Mouse (Mus musculus) forebrain, embryonic 11.5 days (tissue): ENCODE results near the gene Bbs10. TPM values are rescaled to one million over a fixed set of nuclear protein-coding genes. Genes with fewer than 3 reads are reported as not detected.

Source experiments
- ATAC-seq: fragments of 200-750 bp; cut with Nextera tagmentation; replicated peaks from 2 replicates; pipeline ENCODE4 v1.8.0; 2017; ENCODE audit warnings: moderate TSS enrichment; ENCODE audit not compliant: low FRiP score
- DNase-seq: peaks from one replicate; pipeline ENCODE4 v3.0.0-alpha.2; 2017; ENCODE audit warnings: low spot score
- H3K27ac ChIP-seq: fragments of 300-500 bp; sonication (generic); 2 replicates; pipeline ENCODE4 v1.5.1; 2014; ENCODE audit warnings: low read depth, low read length
- H3K27me3 ChIP-seq: fragments of 300-500 bp; sonication (generic); 2 replicates; pipeline ENCODE4 v1.6.1; 2014; ENCODE audit warnings: mild to moderate bottlenecking, low read length, mixed read lengths; ENCODE audit not compliant: control insufficient read depth, insufficient read depth
- H3K36me3 ChIP-seq: fragments of 300-500 bp; sonication (generic); 2 replicates; pipeline ENCODE4 v1.6.1; 2014; ENCODE audit warnings: mild to moderate bottlenecking, low read length, moderate library complexity, mixed read lengths; ENCODE audit not compliant: control insufficient read depth, insufficient read depth
- H3K4me1 ChIP-seq: fragments of 300-500 bp; sonication (generic); replicated peaks from 2 replicates; pipeline ENCODE4 v1.6.1; 2014; ENCODE audit warnings: low read length, mixed read lengths; ENCODE audit not compliant: control insufficient read depth, insufficient read depth
- H3K4me2 ChIP-seq: fragments of 300-500 bp; sonication (generic); 2 replicates; pipeline ENCODE4 v1.6.1; 2014; ENCODE audit warnings: low read depth, mild to moderate bottlenecking, low read length, moderate library complexity, mixed read lengths; ENCODE audit not compliant: severe bottlenecking
- H3K4me3 ChIP-seq: fragments of 300-500 bp; sonication (generic); 2 replicates; pipeline ENCODE4 v1.5.1; 2014; ENCODE audit warnings: low read depth, low read length
- H3K9ac ChIP-seq: fragments of 300-500 bp; sonication (generic); 2 replicates; pipeline ENCODE4 v1.6.1; 2014; ENCODE audit warnings: low read length
- H3K9me3 ChIP-seq: fragments of 300-500 bp; sonication (generic); 2 replicates; pipeline ENCODE4 v1.6.1; 2016; ENCODE audit warnings: low read length, mixed read lengths; ENCODE audit not compliant: control insufficient read depth
- WGBS: fragments of 180-500 bp; shearing (Covaris S2); extraction: QIAGEN DNeasy Blood & Tissue Kit; methylation state at CpG from one replicate; pipeline ENCODE4 v1.1.7; 2014; 5-methylcytosine and 5-hydroxymethylcytosine counted together
- polyA plus RNA-seq: library from polyadenylated mRNA; unstranded; fragments of >200 nt; fragmentation: Nextera tagmentation; extraction: Ambion mirVana; gene quantifications from 2 replicates; pipeline ENCODE4 v1.2.1, GENCODE M21; 2014

The Bbs10 gene
- polyA plus RNA-seq, 1 experiment from 2014 or later = 9.5 TPM

DNA sequence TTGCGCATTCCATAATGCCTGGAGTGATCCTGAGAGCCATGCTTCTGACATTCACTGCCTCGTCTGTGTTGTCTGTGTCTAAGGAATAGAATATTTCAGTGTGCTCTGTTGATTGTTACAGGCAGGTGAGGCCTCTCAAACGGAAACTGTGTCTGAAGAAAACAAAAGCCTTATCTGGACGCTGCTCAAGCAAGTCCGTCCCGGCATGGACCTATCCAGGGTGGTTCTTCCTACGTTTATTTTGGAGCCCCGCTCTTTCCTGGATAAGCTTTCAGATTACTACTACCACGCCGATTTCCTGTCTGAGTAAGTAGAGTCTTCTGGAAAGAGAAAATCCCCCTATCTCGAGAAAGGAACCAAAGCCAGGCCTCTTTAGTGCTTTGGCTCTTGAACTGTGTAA lies 25.6 kb upstream of the Bbs10 start:
- ATAC-seq = no peak
- 84% methylated on average over 11 of the region's 11 CpGs for WGBS
- H3K9ac ChIP-seq = no peak overlapping the region
- DNase-seq = no peak
- no peaks in the 10 kb centered on the region; the same call in 1 of the 2 replicates for H3K36me3 ChIP-seq
- H3K9me3 ChIP-seq = no peaks in the 10 kb centered on the region
- H3K27me3 ChIP-seq = no peaks in the 10 kb centered on the region
- H3K4me3 ChIP-seq = no peak overlapping the region
- H3K4me1 ChIP-seq = 0 out of 2 replicates have a peak, but pooled peaks cover 3% of the 10 kb centered on the region
- no peak overlapping the region for H3K27ac ChIP-seq
- H3K4me2 ChIP-seq = no peak overlapping the region

DNA sequence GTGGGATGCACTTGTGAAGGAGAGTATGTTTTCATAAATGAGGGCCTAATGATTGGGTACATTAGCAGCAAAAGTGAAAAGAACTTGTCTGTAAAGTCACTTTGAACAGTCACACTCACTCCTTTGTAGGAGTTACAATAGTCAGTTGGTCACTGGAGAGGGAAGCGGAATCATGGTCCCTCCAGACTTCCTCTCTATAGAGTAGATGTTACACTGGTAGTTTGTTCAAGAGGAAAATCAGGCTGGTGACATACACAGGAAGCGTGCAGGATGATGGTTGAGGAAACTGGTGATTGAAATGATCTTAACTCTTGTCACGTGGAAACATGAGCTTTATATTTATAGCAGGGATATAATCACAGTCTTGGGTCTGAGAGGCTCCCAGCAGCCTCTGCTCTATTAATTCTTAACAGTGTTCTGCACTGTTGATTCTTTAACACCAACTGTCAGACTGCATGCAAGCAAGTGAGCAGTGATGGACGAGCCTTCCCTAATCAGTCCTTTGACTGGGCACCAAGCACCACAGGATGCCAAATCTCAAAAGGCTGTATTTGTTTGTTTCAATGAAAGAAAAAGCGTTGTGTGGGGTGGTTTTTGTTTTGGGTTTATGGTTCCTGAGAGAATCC lies 24.9 kb upstream of the Bbs10 start:
- no peak for DNase-seq

DNA sequence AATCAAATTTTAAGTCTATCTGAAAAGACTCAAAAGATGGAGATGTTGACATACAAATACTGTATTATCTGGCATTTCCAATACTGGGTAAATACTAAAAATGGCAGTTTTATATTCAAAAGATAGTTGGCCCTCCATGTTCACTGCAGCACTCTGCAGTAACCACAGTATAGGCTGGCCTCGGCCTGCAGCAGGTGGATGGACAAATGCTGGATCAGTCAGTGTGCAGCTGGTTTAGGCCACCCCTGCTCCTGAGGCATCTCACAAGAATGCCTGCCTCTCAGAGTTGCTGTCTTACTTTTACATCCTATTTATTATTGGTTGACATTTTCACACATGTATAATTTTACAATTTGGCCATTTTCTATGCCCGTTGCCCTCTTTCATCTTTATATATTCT lies 22.7 kb upstream of the Bbs10 start:
- Histone ChIP-seq H3K4me1 (0 out of 2 replicates have a peak, but pooled peaks cover 3% of the 10 kb centered on the region), H3K4me3 (no peak overlapping the region), H3K9ac (no peak overlapping the region), H3K27me3 (no peaks in the 10 kb centered on the region), H3K4me2 (no peak overlapping the region), H3K9me3 (no peaks in the 10 kb centered on the region), H3K36me3 (no peaks in the 10 kb centered on the region; the same call in 1 of the 2 replicates), H3K27ac (no peak overlapping the region)
- 87% methylated on average over 2 of the region's 2 CpGs for WGBS
- DNase-seq = no peak
- no peak for ATAC-seq

More for the DNA sequence above, 24.9 kb upstream of the Bbs10 start:
- H3K36me3 ChIP-seq = no peaks in the 10 kb centered on the region; the same call in 1 of the 2 replicates
- no peak overlapping the region for H3K4me2 ChIP-seq
- 0 out of 2 replicates have a peak, but pooled peaks cover 3% of the 10 kb centered on the region for H3K4me1 ChIP-seq
- H3K27me3 ChIP-seq = no peaks in the 10 kb centered on the region
- H3K9me3 ChIP-seq = no peaks in the 10 kb centered on the region
- peak; percentile 60; the same call in 1 of the 2 replicates for ATAC-seq
- no peak overlapping the region for H3K9ac ChIP-seq
- H3K27ac ChIP-seq = no peak overlapping the region; the same call in 1 of the 2 replicates
- H3K4me3 ChIP-seq = no peak overlapping the region
- WGBS = 29% methylated on average over 5 of the region's 5 CpGs

DNA sequence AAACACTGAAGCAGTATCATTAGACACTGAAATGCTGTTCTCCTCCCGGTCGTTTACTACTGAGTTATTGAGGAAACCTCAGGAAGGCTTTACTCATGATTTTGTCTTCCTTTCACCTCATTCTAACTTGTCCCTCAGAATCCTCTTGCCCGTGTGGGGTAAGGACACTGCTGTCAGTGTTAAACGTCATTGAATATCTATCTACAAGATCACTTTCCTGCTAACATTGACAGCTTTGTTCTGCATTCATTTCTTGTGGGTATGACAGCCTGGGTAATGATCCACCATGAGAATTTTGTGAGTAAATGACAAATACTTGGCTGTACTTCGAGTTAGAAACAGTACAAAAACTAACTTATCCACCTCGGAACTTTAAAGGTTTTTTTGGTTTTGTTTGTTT lies 848 bp upstream of the Bbs10 start:
- Histone ChIP-seq H3K9me3 (no peaks in the 10 kb centered on the region), H3K27ac (no peak overlapping the region), H3K4me2 (peak overlapping the region; percentile 59; the same call in 1 of the 2 replicates), H3K4me3 (peak overlapping the region; percentile 70; the same call in 1 of the 2 replicates), H3K4me1 (no peaks in the 10 kb centered on the region; the same call in 1 of the 2 replicates), H3K27me3 (no peaks in the 10 kb centered on the region), H3K36me3 (no peaks in the 10 kb centered on the region), H3K9ac (peak overlapping the region; percentile 71; the same call in 1 of the 2 replicates)
- ATAC-seq = no peak
- no peak for DNase-seq
- 49% methylated on average over 6 of the region's 6 CpGs for WGBS

DNA sequence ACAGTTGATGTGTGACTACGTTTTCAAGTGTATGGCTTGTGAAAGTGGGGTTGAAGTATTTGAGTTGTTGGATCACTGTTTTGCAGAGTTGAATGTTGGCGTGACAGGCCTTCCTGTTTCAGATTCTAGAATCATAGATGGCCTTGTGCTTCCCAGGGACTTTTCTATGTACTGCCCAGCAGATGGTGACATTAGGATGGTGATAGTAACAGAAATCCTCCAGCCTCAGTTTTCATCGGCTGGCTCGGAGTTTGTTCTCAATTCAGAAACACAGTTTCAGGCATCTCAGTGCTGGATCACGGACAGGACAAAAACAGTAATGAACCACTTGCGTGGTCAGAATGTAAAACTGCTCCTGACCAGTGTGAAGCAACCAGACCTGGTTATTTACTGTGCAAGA lies 1.1 kb downstream of the Bbs10 start:
- DNase-seq = no peak
- 93% methylated on average over 6 of the region's 6 CpGs for WGBS
- H3K4me2 ChIP-seq = no peak overlapping the region
- no peaks in the 10 kb centered on the region for H3K27me3 ChIP-seq
- H3K4me1 ChIP-seq = no peaks in the 10 kb centered on the region; the same call in 1 of the 2 replicates
- no peaks in the 10 kb centered on the region for H3K36me3 ChIP-seq
- no peak overlapping the region for H3K27ac ChIP-seq
- H3K9ac ChIP-seq = no peak overlapping the region
- no peak overlapping the region for H3K4me3 ChIP-seq
- H3K9me3 ChIP-seq = no peaks in the 10 kb centered on the region
- no peak for ATAC-seq

DNA sequence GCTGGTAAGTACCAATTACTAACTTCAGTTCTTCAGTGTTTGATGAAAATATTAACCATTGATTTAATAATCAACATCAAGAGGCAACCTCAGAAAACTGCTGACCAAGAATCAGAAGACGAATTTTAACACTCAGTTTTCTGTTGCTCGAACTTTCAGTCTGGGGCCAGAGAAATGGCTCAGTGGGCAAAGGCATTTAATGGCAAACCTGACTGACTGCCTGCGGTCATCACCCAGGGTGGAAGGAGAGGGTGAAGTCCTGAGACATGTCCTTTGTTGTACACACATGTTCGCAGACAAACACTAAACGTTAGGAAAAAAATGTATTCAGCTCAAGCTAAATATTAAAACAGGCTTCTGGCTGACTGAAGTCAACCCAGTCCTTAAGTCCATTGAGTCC lies 2.6 kb downstream of the Bbs10 start:
- H3K9ac ChIP-seq = no peak overlapping the region
- H3K4me3 ChIP-seq = no peak overlapping the region
- no peaks in the 10 kb centered on the region for H3K27me3 ChIP-seq
- no peaks in the 10 kb centered on the region for H3K9me3 ChIP-seq
- DNase-seq (no peak), ATAC-seq (no peak)
- no peak overlapping the region for H3K27ac ChIP-seq
- H3K36me3 ChIP-seq = no peaks in the 10 kb centered on the region
- H3K4me1 ChIP-seq = no peaks in the 10 kb centered on the region; the same call in 1 of the 2 replicates
- 92% methylated on average over 5 of the region's 5 CpGs for WGBS
- H3K4me2 ChIP-seq = no peak overlapping the region

DNA sequence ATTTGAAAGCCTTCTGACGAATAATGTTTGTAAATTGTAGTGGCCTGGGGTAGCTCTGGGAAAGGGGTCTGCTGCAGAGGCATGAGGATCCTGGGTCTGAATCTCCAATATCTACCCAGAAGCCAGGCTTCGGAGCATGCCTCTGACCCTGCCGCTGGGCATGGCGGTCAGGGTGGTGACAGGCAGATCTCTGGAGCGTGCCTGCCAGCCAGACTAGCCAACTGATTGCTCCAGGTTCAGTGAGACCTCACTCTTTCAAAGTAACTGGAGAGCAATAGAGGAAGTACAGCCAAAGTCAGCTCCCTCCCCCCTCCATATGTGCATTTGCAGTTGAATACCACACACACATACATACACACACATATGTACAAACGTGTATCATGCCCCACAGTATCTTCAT lies 4.0 kb downstream of the Bbs10 start:
- H3K27ac ChIP-seq = no peak overlapping the region
- no peaks in the 10 kb centered on the region for H3K27me3 ChIP-seq
- H3K4me1 ChIP-seq = no peaks in the 10 kb centered on the region; the same call in 1 of the 2 replicates
- ATAC-seq (no peak), DNase-seq (no peak)
- H3K9ac ChIP-seq = no peak overlapping the region
- no peak overlapping the region for H3K4me2 ChIP-seq
- no peaks in the 10 kb centered on the region for H3K9me3 ChIP-seq
- H3K36me3 ChIP-seq = no peaks in the 10 kb centered on the region
- H3K4me3 ChIP-seq = no peak overlapping the region
- 91% methylated on average over 6 of the region's 6 CpGs for WGBS

DNA sequence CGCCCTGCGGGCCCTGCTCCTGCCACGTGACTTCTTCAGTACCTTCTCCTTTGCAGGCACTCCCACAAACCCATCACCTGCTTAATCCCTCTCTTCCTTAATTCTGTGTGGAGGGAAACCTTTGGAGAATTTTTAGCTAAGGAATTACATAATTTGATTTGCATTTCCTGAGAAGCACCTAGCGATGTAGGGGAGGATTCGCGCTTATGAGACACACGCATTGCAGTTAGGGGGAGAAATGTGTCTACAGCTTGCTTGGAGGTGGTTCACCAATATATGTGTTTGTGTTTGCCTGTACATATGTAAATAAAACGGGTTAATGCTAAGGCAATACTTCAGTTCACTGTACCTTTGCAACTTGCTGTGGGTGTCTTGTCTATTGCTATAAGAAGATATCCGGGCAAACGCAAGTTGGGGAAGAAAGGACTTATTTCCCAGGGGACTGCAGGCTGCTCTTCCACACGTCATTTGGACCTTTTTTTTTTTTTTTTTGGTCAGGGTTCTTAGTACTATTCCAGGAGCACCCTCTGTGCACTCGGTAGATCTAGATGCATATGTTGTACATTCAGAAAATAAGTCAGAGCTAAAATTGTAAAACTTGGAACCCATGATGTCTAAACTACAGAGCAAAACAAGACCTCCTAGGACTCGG lies 10.5 kb downstream of the Bbs10 start:
- no peak for ATAC-seq
- H3K36me3 ChIP-seq = no peaks in the 10 kb centered on the region

More for the DNA sequence above, 10.5 kb downstream of the Bbs10 start:
- H3K27me3 ChIP-seq = no peaks in the 10 kb centered on the region
- WGBS = 90% methylated on average over 13 of the region's 13 CpGs
- H3K27ac ChIP-seq = no peak overlapping the region
- H3K4me2 ChIP-seq = no peak overlapping the region
- H3K4me1 ChIP-seq = no peaks in the 10 kb centered on the region
- no peak overlapping the region for H3K9ac ChIP-seq
- no peak overlapping the region for H3K4me3 ChIP-seq
- H3K9me3 ChIP-seq = no peaks in the 10 kb centered on the region
- DNase-seq = no peak
